Mouse (Mus musculus) right cerebral cortex, postnatal 4 days (tissue): ENCODE results near the gene Abcc4.

ENCODE experiments used
- DNase-seq: peaks from one replicate; pipeline ENCODE4 v3.0.0-alpha.2; 2022

The Abcc4 gene

GRCm38 (mm10) chr14:118491708-118492107 is 214.3 kb downstream of the Abcc4 start:
- no peak for DNase-seq

GRCm38 (mm10) chr14:118491300-118491699 is 214.7 kb downstream of the Abcc4 start:
- DNase-seq, result no peak

- DNase-seq, result no peak
Observed at GRCm38 (mm10) chr14:118490525-118490924, 215.5 kb downstream of the Abcc4 start.

- DNase-seq, result no peak
Observed at GRCm38 (mm10) chr14:118486349-118486748, 219.7 kb downstream of the Abcc4 start.

GRCm38 (mm10) chr14:118485646-118486045 is 220.4 kb downstream of the Abcc4 start:
- DNase-seq, result no peak

- DNase-seq, result no peak
Observed at GRCm38 (mm10) chr14:118482320-118482719, 223.7 kb downstream of the Abcc4 start.

- no peak for DNase-seq
Observed at GRCm38 (mm10) chr14:118481779-118482178, 224.2 kb downstream of the Abcc4 start.

GRCm38 (mm10) chr14:118476329-118476728 is 229.7 kb downstream of the Abcc4 start:
- DNase-seq, result no peak

GRCm38 (mm10) chr14:118475100-118475454 is 230.9 kb downstream of the Abcc4 start:
- no peak for DNase-seq

GRCm38 (mm10) chr14:118474226-118475099 is 231.6 kb downstream of the Abcc4 start:
- DNase-seq, result no peak

GRCm38 (mm10) chr14:118473831-118474193 is 232.2 kb downstream of the Abcc4 start:
- DNase-seq, result peak; percentile 73

- peak; percentile 6 for DNase-seq
Observed at GRCm38 (mm10) chr14:118473188-118473830, 232.7 kb downstream of the Abcc4 start.

- DNase-seq, result no peak
Observed at GRCm38 (mm10) chr14:118465331-118465730, 240.7 kb downstream of the Abcc4 start.

- no peak for DNase-seq
Observed at GRCm38 (mm10) chr14:118464401-118464800, 241.6 kb downstream of the Abcc4 start.

- no peak for DNase-seq
Observed at GRCm38 (mm10) chr14:118452572-118452971, 253.4 kb downstream of the Abcc4 start.

GRCm38 (mm10) chr14:118440155-118440554 is 265.9 kb downstream of the Abcc4 start:
- DNase-seq, result no peak

GRCm38 (mm10) chr14:118437156-118437931 is 268.7 kb downstream of the Abcc4 start:
- peak; percentile 50 for DNase-seq

- DNase-seq, result no peak
Observed at GRCm38 (mm10) chr14:118436791-118437155, 269.2 kb downstream of the Abcc4 start.

- DNase-seq, result no peak
Observed at GRCm38 (mm10) chr14:118435676-118436330, 270.2 kb downstream of the Abcc4 start.

- no peak for DNase-seq
Observed at GRCm38 (mm10) chr14:118434842-118435241, 271.2 kb downstream of the Abcc4 start.

GRCm38 (mm10) chr14:118433848-118434247 is 272.2 kb downstream of the Abcc4 start:
- DNase-seq, result no peak
